Mouse (Mus musculus) MEL (cell line): ENCODE data around the gene Smpd3. TPM values are rescaled to one million over a fixed set of nuclear protein-coding genes. Genes with fewer than 3 reads are reported as not detected.

ENCODE experiments used
- DNase-seq: peaks from one replicate; pipeline ENCODE4 v3.0.0; 2011; ENCODE audit warnings: low read depth, low spot score
- H3K27ac ChIP-seq: 2 replicates; pipeline ENCODE4 v1.5.1; 2012; ENCODE audit warnings: low read depth, mild to moderate bottlenecking, control low read depth, low read length, moderate library complexity; ENCODE audit not compliant: control insufficient read depth
- H3K27me3 ChIP-seq, 2 experiments: fragments of 150-350 bp in 1 of 2; sonication (generic) in 1 of 2; 2 replicates each; pipeline ENCODE4 v1.6.1; 2012; ENCODE audit warnings: low read length in 2 of 2, mild to moderate bottlenecking in 2 of 2, improper control_type of control experiment in 1 of 2, moderate library complexity in 1 of 2; ENCODE audit not compliant: insufficient read depth in 2 of 2, control insufficient read depth in 1 of 2
- H3K36me3 ChIP-seq, 2 experiments: 2 replicates each; pipeline ENCODE4 v1.6.1; 2012 to 2014; ENCODE audit warnings: low read length in 2 of 2, improper control_type of control experiment in 1 of 2, inconsistent platforms in 1 of 2, mild to moderate bottlenecking in 1 of 2; ENCODE audit not compliant: insufficient read depth in 2 of 2, control insufficient read depth in 1 of 2
- H3K4me1 ChIP-seq, 2 experiments: fragments of 150-350 bp in 1 of 2; sonication (generic) in 1 of 2; 2 replicates each; pipeline ENCODE4 v1.6.1; 2012; ENCODE audit warnings: low read length in 2 of 2, improper control_type of control experiment in 1 of 2, mild to moderate bottlenecking in 1 of 2; ENCODE audit not compliant: insufficient read depth in 2 of 2, control insufficient read depth in 1 of 2
- H3K4me3 ChIP-seq, 2 experiments: fragments of 150-350 bp in 1 of 2; sonication (generic) in 1 of 2; 2 replicates each; pipeline ENCODE4 v1.5.1; 2012; ENCODE audit warnings: low read depth in 2 of 2, low read length in 2 of 2, mild to moderate bottlenecking in 2 of 2, moderate library complexity in 2 of 2, control low read depth in 1 of 2, improper control_type of control experiment in 1 of 2; ENCODE audit not compliant: control insufficient read depth in 1 of 2, insufficient read depth in 1 of 2
- H3K79me2 ChIP-seq: 2 replicates; pipeline ENCODE4 v1.6.1; 2012; ENCODE audit warnings: mild to moderate bottlenecking, low read length, moderate library complexity; ENCODE audit not compliant: control insufficient read depth, poor library complexity, insufficient read depth
- H3K9ac ChIP-seq: 2 replicates; pipeline ENCODE4 v1.6.1; 2012; ENCODE audit warnings: low read depth, mild to moderate bottlenecking, control low read depth, low read length, moderate library complexity; ENCODE audit not compliant: control insufficient read depth, poor library complexity, severe bottlenecking
- H3K9me3 ChIP-seq: fragments of 150-350 bp; sonication (generic); replicated peaks from 2 replicates; pipeline ENCODE4 v1.6.1; 2012; ENCODE audit warnings: mild to moderate bottlenecking, low read length, improper control_type of control experiment, moderate library complexity; ENCODE audit not compliant: insufficient read depth
- EP300 ChIP-seq, 2 experiments: IDR thresholded peaks; 2 replicates each; pipeline ENCODE4 v1.6.1; 2011; ENCODE audit warnings: improper control_type of control experiment in 2 of 2, low read length in 2 of 2, low read depth in 1 of 2, mild to moderate bottlenecking in 1 of 2
- ETS1 ChIP-seq: IDR thresholded peaks from 2 replicates; pipeline ENCODE4 v1.6.1; 2012; ENCODE audit warnings: low read depth, mild to moderate bottlenecking, inconsistent platforms, low read length, improper control_type of control experiment, moderate library complexity
- GABPA ChIP-seq: IDR thresholded peaks from 2 replicates; pipeline ENCODE4 v1.6.1; 2012; ENCODE audit warnings: low read depth, mild to moderate bottlenecking, inconsistent platforms, low read length, improper control_type of control experiment, moderate library complexity
- JUND ChIP-seq: IDR thresholded peaks from 2 replicates; pipeline ENCODE4 v1.6.1; 2011; ENCODE audit warnings: low read depth, mild to moderate bottlenecking, improper control_type of control experiment, low read length
- KAT2A ChIP-seq: conservative IDR thresholded peaks from 2 replicates; pipeline ENCODE4 v1.6.1; 2012; ENCODE audit warnings: low read depth, low read length, improper control_type of control experiment, inconsistent platforms
- MAX ChIP-seq: IDR thresholded peaks from 2 replicates; pipeline ENCODE4 v1.6.1; 2011; ENCODE audit warnings: low read length, improper control_type of control experiment
- MAZ ChIP-seq: IDR thresholded peaks from 2 replicates; pipeline ENCODE4 v1.6.1; 2012; ENCODE audit warnings: low read depth, mild to moderate bottlenecking, inconsistent platforms, low read length, improper control_type of control experiment
- MEF2A ChIP-seq: IDR thresholded peaks from 2 replicates; pipeline ENCODE4 v1.6.1; 2014; ENCODE audit warnings: low read depth, mild to moderate bottlenecking, inconsistent platforms, low read length, improper control_type of control experiment; ENCODE audit not compliant: poor library complexity, insufficient replicate concordance, severe bottlenecking; ENCODE audit errors: extremely low read depth
- MYB ChIP-seq: IDR thresholded peaks from 2 replicates; pipeline ENCODE4 v1.6.1; 2011; ENCODE audit warnings: mild to moderate bottlenecking, low read depth, low read length, improper control_type of control experiment
- MYC ChIP-seq: IDR thresholded peaks from 2 replicates; pipeline ENCODE4 v1.6.1; 2011; ENCODE audit warnings: low read depth, mild to moderate bottlenecking, low read length, improper control_type of control experiment, moderate library complexity
- NELFE ChIP-seq: IDR thresholded peaks from 2 replicates; pipeline ENCODE4 v1.6.1; 2011; ENCODE audit warnings: low read depth, low read length, improper control_type of control experiment
- POLR2A ChIP-seq, 2 experiments: IDR thresholded peaks; 2 replicates each; pipeline ENCODE4 v1.6.1; 2011 to 2012; ENCODE audit warnings: low read length in 2 of 2, mild to moderate bottlenecking in 2 of 2, control low read depth in 1 of 2, improper control_type of control experiment in 1 of 2, low read depth in 1 of 2, moderate library complexity in 1 of 2; ENCODE audit not compliant: control insufficient read depth in 1 of 2, insufficient read depth in 1 of 2, poor library complexity in 1 of 2
- POLR2AphosphoS2 ChIP-seq: IDR thresholded peaks from 2 replicates; pipeline ENCODE4 v1.6.1; 2011; ENCODE audit warnings: low read length, improper control_type of control experiment
- POLR2AphosphoS5 ChIP-seq: IDR thresholded peaks from 2 replicates; pipeline ENCODE4 v1.6.1; 2012; ENCODE audit warnings: low read depth, borderline replicate concordance, mild to moderate bottlenecking, inconsistent platforms, low read length, moderate library complexity, mixed read lengths
- RCOR1 ChIP-seq: IDR thresholded peaks from 2 replicates; pipeline ENCODE4 v1.6.1; 2012; ENCODE audit warnings: low read depth, mild to moderate bottlenecking, inconsistent platforms, low read length, improper control_type of control experiment
- UBTF ChIP-seq: IDR thresholded peaks from 2 replicates; pipeline ENCODE4 v1.6.1; 2012; ENCODE audit warnings: low read depth, mild to moderate bottlenecking, inconsistent platforms, low read length, improper control_type of control experiment, moderate library complexity, borderline replicate concordance; ENCODE audit not compliant: insufficient read depth
- USF1 ChIP-seq: IDR thresholded peaks from 2 replicates; pipeline ENCODE4 v1.6.1; 2014; ENCODE audit warnings: low read depth, mild to moderate bottlenecking, inconsistent platforms, low read length, improper control_type of control experiment, moderate library complexity
- ZC3H11A ChIP-seq: IDR thresholded peaks from 2 replicates; pipeline ENCODE4 v1.6.1; 2012; ENCODE audit warnings: low read depth, mild to moderate bottlenecking, inconsistent platforms, low read length, improper control_type of control experiment
- polyA plus RNA-seq, 2 experiments: library from polyadenylated mRNA; stranded (reverse) in 1 of 2; unstranded in 1 of 2; fragments of >175 nt in 1 of 2; fragments of >200 nt in 1 of 2; gene quantifications; 2 replicates each; pipeline versions ENCODE4 v1.2.1 to v1.2.4; 2012; ENCODE audit warnings: low replicate concordance in 2 of 2, low read depth in 1 of 2; ENCODE audit not compliant: insufficient read length in 2 of 2, insufficient read depth in 1 of 2, missing spikeins in 1 of 2
- total RNA-seq: library from RNA; depleted of rRNA; stranded (reverse); fragments of 300-350 nt; gene quantifications from 2 replicates; pipeline ENCODE4 v1.2.3, GENCODE M21; 2012

The Smpd3 gene
- total and polyA plus RNA-seq, 3 experiments = 0.04 to 0.08 TPM; not detected in 1

- H3K27me3 ChIP-seq = no peaks in the 10 kb centered on the region
- H3K27ac ChIP-seq = no peak overlapping the region
- H3K9me3 ChIP-seq = no peaks in the 10 kb centered on the region
- no peaks in the 10 kb centered on the region for H3K4me1 ChIP-seq
- no peaks in the 10 kb centered on the region; a peak in 1 of 4 replicates for H3K36me3 ChIP-seq
- TF ChIP-seq RCOR1 (no peak), ZC3H11A (no peak), ETS1 (no peak), MAX (no peak), NELFE (no peak), MYC (no peak), POLR2AphosphoS5 (no peak), EP300 (IDR thresholded peaks at IDR 0.05; ENCODE audit: low read depth in 1 of 2, low read length in 2 of 2) (no peak), MYB (no peak), USF1 (no peak), UBTF (no peak), KAT2A (no peak), GABPA (no peak), MEF2A (no peak), POLR2A (IDR thresholded peaks at IDR 0.05; ENCODE audit: control insufficient read depth in 1 of 2, insufficient read depth in 1 of 2, low read depth in 1 of 2, low read length in 2 of 2, poor library complexity in 1 of 2) (no peak), JUND (no peak)
- H3K79me2 ChIP-seq = no peaks in the 10 kb centered on the region
- DNase-seq = no peak
- H3K4me3 ChIP-seq = no peak overlapping the region
- H3K9ac ChIP-seq = no peak overlapping the region
Measured at GRCm38 (mm10) chr8:106263928-106264327, 73.9 kb downstream of the Smpd3 start.

DNA sequence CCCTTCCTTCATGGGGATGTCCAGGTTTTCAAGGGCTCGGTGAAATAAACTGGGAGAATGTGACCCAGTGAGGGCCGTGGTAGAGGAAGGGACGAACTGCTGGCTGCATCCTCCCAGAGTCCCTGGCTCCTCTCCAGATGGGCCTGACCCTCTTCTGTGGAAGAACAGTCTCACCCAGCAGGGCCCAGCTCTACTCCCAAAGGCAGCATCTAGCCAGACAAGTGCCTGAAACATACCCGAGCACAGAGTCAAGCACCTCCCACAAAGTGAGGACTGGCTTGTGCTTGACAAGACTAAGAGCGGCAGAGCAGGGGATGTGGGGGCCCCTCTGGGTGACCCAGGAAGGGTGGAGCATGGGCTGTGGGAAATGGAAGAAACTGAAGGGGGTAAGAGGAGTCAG lies 75.4 kb downstream of the Smpd3 start:
- no peak overlapping the region for H3K9ac ChIP-seq
- H3K36me3 ChIP-seq = no peaks in the 10 kb centered on the region; a peak in 1 of 4 replicates

More for the DNA sequence above, 75.4 kb downstream of the Smpd3 start:
- no peaks in the 10 kb centered on the region for H3K27me3 ChIP-seq
- no peaks in the 10 kb centered on the region for H3K9me3 ChIP-seq
- no peak for TF ChIP-seq MAZ
- TF ChIP-seq POLR2AphosphoS2 = peak; percentile 25; the same call in 1 of the 2 replicates
- TF ChIP-seq POLR2A (IDR thresholded peaks at IDR 0.05; ENCODE audit: control insufficient read depth in 1 of 2, insufficient read depth in 1 of 2, low read depth in 1 of 2, low read length in 2 of 2, poor library complexity in 1 of 2) = no peak
- no peaks in the 10 kb centered on the region for H3K4me1 ChIP-seq
- H3K27ac ChIP-seq = no peak overlapping the region
- H3K4me3 ChIP-seq = no peak overlapping the region
- DNase-seq = no peak
- no peaks in the 10 kb centered on the region for H3K79me2 ChIP-seq
